Mouse (Mus musculus): ENCODE data around the gene Syngap1. TPM values are rescaled to one million over a fixed set of nuclear protein-coding genes. Genes with fewer than 3 reads are reported as not detected.
"Not testable (repeated sequence)": the region's sequence is repeated elsewhere in the genome, so short reads cannot be mapped to it uniquely, and the experiment has no call there.

Syngap1 gene
- polyA plus RNA-seq, 2 experiments = 2.0 to 82.4 TPM

DNA sequence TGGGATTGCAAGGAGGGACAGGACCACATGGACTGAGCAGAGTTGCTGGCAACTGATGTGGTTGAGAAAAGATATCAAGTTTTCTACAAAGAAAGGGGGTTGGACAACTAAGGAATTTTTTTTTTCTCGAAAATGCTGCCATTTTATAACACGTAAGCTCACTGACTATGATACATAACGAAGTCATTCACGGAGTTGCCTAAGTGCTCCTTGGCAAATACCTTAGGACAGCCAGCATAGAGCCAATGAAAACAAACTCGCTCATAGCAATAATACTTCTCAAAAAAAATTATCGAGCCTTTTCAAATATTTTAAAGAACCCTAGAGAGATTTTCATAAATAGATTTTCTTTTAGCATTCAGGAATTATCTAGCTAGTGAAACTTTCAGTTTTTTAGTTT, 40.1 kb upstream of the Syngap1 start:
- Histone ChIP-seq H3K36me3 (ENCODE audit: control insufficient read depth, insufficient read depth, low read length) (no peaks in the 10 kb centered on the region), H3K27me3 (ENCODE audit: control insufficient read depth, insufficient read depth, low read length) (no peaks in the 10 kb centered on the region), H3K4me1 (ENCODE audit: control insufficient read depth, insufficient read depth, low read length) (no peaks in the 10 kb centered on the region), H3K9ac (ENCODE audit: low read depth, low read length, severe bottlenecking) (no peak overlapping the region), H3K9me3 (ENCODE audit: control insufficient read depth, low read length) (no peaks in the 10 kb centered on the region), H3K4me2 (replicated peaks; ENCODE audit: low read depth, low read length, severe bottlenecking) (no peak overlapping the region), H3K4me3 (replicated peaks; ENCODE audit: low read length) (no peak overlapping the region), H3K27ac (replicated peaks; ENCODE audit: low read depth, low read length) (no peak overlapping the region)
- ATAC-seq (ENCODE audit: low FRiP score, low read depth) = no peak
- DNase-seq (ENCODE audit: low spot score) = no peak
- no peak for TF ChIP-seq POLR2A (IDR thresholded peaks at IDR 0.05; ENCODE audit: borderline replicate concordance, extremely low read depth, insufficient read depth, insufficient read length)
- 74% methylated on average over 6 of the region's 6 CpGs for WGBS

GRCm38 (mm10) chr17:26904320-26904719, 36.7 kb upstream of the Syngap1 start:
- Histone ChIP-seq H3K9me3 (ENCODE audit: control insufficient read depth, low read length) (no peaks in the 10 kb centered on the region), H3K4me2 (replicated peaks; ENCODE audit: low read depth, low read length, severe bottlenecking) (no peak overlapping the region), H3K27me3 (ENCODE audit: control insufficient read depth, insufficient read depth, low read length) (no peaks in the 10 kb centered on the region), H3K4me1 (ENCODE audit: control insufficient read depth, insufficient read depth, low read length) (no peaks in the 10 kb centered on the region), H3K27ac (replicated peaks; ENCODE audit: low read depth, low read length) (no peak overlapping the region), H3K36me3 (ENCODE audit: control insufficient read depth, insufficient read depth, low read length) (no peaks in the 10 kb centered on the region), H3K9ac (ENCODE audit: low read depth, low read length, severe bottlenecking) (no peak overlapping the region), H3K4me3 (replicated peaks; ENCODE audit: low read length) (no peak overlapping the region)
- no peak for TF ChIP-seq POLR2A (IDR thresholded peaks at IDR 0.05; ENCODE audit: borderline replicate concordance, extremely low read depth, insufficient read depth, insufficient read length)
- DNase-seq (ENCODE audit: low spot score) = no peak
- 48% methylated on average over 5 of the region's 5 CpGs for WGBS
- ATAC-seq (ENCODE audit: low FRiP score, low read depth) = no peak

GRCm38 (mm10) chr17:26907506-26907905, 33.5 kb upstream of the Syngap1 start:
- not testable (repeated sequence) for H3K9me3 ChIP-seq (ENCODE audit: control insufficient read depth, low read length); H3K4me1 ChIP-seq (ENCODE audit: control insufficient read depth, insufficient read depth, low read length); H3K4me3 ChIP-seq (replicated peaks; ENCODE audit: low read length); DNase-seq (ENCODE audit: low spot score); H3K27me3 ChIP-seq (ENCODE audit: control insufficient read depth, insufficient read depth, low read length); H3K27ac ChIP-seq (replicated peaks; ENCODE audit: low read depth, low read length); H3K36me3 ChIP-seq (ENCODE audit: control insufficient read depth, insufficient read depth, low read length); ATAC-seq (ENCODE audit: low FRiP score, low read depth); H3K4me2 ChIP-seq (replicated peaks; ENCODE audit: low read depth, low read length, severe bottlenecking); H3K9ac ChIP-seq (ENCODE audit: low read depth, low read length, severe bottlenecking)
- 93% methylated on average over 14 of the region's 15 CpGs for WGBS

DNA sequence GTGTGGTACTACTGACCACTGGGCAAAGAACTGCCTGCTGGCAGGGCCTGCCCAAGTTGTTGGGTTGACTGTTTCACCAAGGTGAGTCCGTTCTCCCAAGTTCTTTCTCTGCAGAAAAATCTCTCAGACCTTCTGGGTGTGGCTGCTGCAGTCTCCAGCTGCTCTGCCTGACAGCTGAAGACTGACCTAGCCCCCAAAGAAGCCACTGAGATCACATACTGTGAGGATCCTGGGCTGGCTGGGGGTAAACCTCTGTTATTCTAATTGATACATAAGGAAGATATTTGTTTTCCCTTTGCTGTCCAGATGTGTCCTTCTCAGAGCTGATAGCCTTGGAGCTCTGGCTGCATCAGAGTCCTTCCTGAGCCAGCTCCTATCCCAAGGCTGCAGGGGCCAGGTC, 25.8 kb upstream of the Syngap1 start:
- ATAC-seq (ENCODE audit: low FRiP score, low read depth) (no peak), DNase-seq (ENCODE audit: low spot score) (no peak)
- Histone ChIP-seq H3K4me3 (replicated peaks; ENCODE audit: low read length) (no peak overlapping the region), H3K36me3 (ENCODE audit: control insufficient read depth, insufficient read depth, low read length) (no peaks in the 10 kb centered on the region), H3K27me3 (ENCODE audit: control insufficient read depth, insufficient read depth, low read length) (no peaks in the 10 kb centered on the region), H3K9me3 (ENCODE audit: control insufficient read depth, low read length) (no peaks in the 10 kb centered on the region), H3K4me1 (ENCODE audit: control insufficient read depth, insufficient read depth, low read length) (no peaks in the 10 kb centered on the region), H3K4me2 (replicated peaks; ENCODE audit: low read depth, low read length, severe bottlenecking) (no peak overlapping the region), H3K27ac (replicated peaks; ENCODE audit: low read depth, low read length) (no peak overlapping the region), H3K9ac (ENCODE audit: low read depth, low read length, severe bottlenecking) (no peak overlapping the region)
- 50% methylated on average over 1 of the region's 1 CpGs for WGBS
- no peak for TF ChIP-seq POLR2A (IDR thresholded peaks at IDR 0.05; ENCODE audit: borderline replicate concordance, extremely low read depth, insufficient read depth, insufficient read length)

DNA sequence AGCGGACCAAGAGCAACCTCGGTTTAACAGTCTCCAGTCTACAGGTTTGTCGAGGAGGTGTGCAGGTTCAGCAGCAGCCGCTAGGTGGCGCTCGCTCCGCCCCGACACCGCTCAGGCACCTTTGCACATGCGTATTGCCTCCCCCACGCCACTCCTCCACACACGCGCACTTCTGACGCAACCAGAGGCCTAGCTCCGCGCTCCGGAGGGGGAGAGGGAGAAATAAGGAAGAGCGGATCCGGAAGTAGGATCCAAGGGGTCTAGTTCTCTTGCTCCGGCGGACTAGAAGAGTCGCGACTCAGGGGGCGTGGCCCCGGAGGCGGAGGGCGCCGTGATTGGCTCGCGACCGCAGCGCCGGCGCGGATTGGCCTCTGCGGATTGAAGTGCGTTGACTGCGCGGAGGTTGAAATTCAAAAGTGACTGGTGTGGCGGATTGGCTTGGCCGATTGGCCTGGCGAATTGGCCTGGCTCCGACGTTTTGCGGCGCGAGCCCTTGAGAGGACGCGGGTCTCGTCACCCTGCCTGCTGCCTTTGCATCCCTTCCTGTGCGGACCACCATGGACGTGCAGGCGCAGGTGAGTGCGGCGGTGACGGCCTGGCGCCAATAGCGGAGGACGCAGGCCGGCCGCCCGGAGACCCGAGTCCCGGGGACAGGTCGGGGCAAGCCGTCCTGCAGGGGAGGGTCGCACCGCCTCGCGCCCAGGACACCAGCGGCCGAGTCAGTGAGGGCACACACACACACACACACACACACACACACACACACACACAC, 24.2 kb upstream of the Syngap1 start, which contains the start of gene Kifc5b:
Kifc5b (plus strand) TSS at position 381 of the 772 bp plus-strand sequence.
- no peaks in the 10 kb centered on the region for H3K9me3 ChIP-seq (ENCODE audit: control insufficient read depth, low read length)
- H3K9ac ChIP-seq (ENCODE audit: low read depth, low read length, severe bottlenecking) = peak within 1 kb of the TSS; percentile 60
- no peak within 1 kb of the TSS for H3K27ac ChIP-seq (replicated peaks; ENCODE audit: low read depth, low read length)
- WGBS = 3% methylated on average over 68 of the region's 72 CpGs
- peaks cover 8% of the 10 kb centered on the region for H3K36me3 ChIP-seq (ENCODE audit: control insufficient read depth, insufficient read depth, low read length)
- peak within 1 kb of the TSS; percentile 57 for H3K4me2 ChIP-seq (replicated peaks; ENCODE audit: low read depth, low read length, severe bottlenecking)
- DNase-seq (ENCODE audit: low spot score) = peak; percentile 99
- peak within 1 kb of the TSS; percentile 60 for H3K4me3 ChIP-seq (replicated peaks; ENCODE audit: low read length)
- H3K27me3 ChIP-seq (ENCODE audit: control insufficient read depth, insufficient read depth, low read length) = no peaks in the 10 kb centered on the region
- 0 out of 2 replicates have a peak, but pooled peaks have one; percentile 34 for TF ChIP-seq POLR2A (IDR thresholded peaks at IDR 0.05; ENCODE audit: borderline replicate concordance, extremely low read depth, insufficient read depth, insufficient read length)
- no peaks in the 10 kb centered on the region for H3K4me1 ChIP-seq (ENCODE audit: control insufficient read depth, insufficient read depth, low read length)
- ATAC-seq (ENCODE audit: low FRiP score, low read depth) = peak; percentile 99

DNA sequence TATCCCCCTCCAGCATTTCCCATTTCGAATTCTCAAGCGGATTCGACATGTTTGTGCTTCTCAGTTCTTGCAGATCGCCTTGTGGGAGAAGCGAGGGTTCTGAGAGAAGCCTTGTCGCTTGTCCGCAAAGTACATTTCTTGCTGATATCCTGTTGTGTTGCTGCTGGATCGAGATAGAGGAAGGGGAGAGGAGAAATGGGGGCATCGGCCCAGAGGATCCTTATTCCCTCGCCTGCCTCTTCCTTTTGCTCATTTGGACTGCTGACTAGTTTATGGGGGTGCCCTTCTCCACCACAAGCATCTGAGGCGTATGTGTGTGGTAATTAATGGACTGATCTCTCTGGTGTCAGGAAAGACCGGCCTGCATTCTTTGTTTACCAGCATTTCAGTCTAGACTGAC, 23.5 kb upstream of the Syngap1 start:
- Histone ChIP-seq H3K9ac (ENCODE audit: low read depth, low read length, severe bottlenecking) (peak overlapping the region; percentile 60), H3K4me2 (replicated peaks; ENCODE audit: low read depth, low read length, severe bottlenecking) (peak overlapping the region; percentile 57), H3K4me3 (replicated peaks; ENCODE audit: low read length) (peak overlapping the region; percentile 60)
- H3K27me3 ChIP-seq (ENCODE audit: control insufficient read depth, insufficient read depth, low read length); H3K4me1 ChIP-seq (ENCODE audit: control insufficient read depth, insufficient read depth, low read length); H3K36me3 ChIP-seq (ENCODE audit: control insufficient read depth, insufficient read depth, low read length); H3K27ac ChIP-seq (replicated peaks; ENCODE audit: low read depth, low read length); H3K9me3 ChIP-seq (ENCODE audit: control insufficient read depth, low read length); DNase-seq (ENCODE audit: low spot score); ATAC-seq (ENCODE audit: low FRiP score, low read depth): not testable (repeated sequence)
- 0% methylated on average over 11 of the region's 12 CpGs for WGBS
